Mouse (Mus musculus) cortical plate, adult 2 months (tissue): ENCODE data around the gene Acss1.

Experiments
- CTCF ChIP-seq: fragments of 200-500 bp; IDR thresholded peaks from 2 replicates; pipeline ENCODE4 v1.5.1; 2011; ENCODE audit warnings: mild to moderate bottlenecking, control low read depth, low read length; ENCODE audit not compliant: insufficient read depth; ENCODE audit errors: extremely low read depth
- POLR2A ChIP-seq: fragments of 200-500 bp; IDR thresholded peaks from 2 replicates; pipeline ENCODE4 v1.6.1; 2011; ENCODE audit warnings: mild to moderate bottlenecking, low read length, control low read depth; ENCODE audit not compliant: insufficient read depth; ENCODE audit errors: extremely low read depth

GRCm38 (mm10) chr2:150624926-150625325 lies 43.4 kb downstream of the Acss1 start:
- TF ChIP-seq CTCF: no peak
- TF ChIP-seq POLR2A: no peak
